Mouse (Mus musculus) neural tube, embryonic 11.5 days (tissue): Measurements from ENCODE around the gene Gm17349. TPM values are rescaled to one million over a fixed set of nuclear protein-coding genes. Genes with fewer than 3 reads are reported as not detected.

Experiments
- polyA plus RNA-seq: library from polyadenylated mRNA; unstranded; fragments of >200 nt; fragmentation: Nextera tagmentation; extraction: Ambion mirVana; gene quantifications from 2 replicates; pipeline ENCODE4 v1.2.1, GENCODE M21; 2014

The Gm17349 gene
- polyA plus RNA-seq, 1 experiment from 2014 or later, result not detected

Other genes starting within 250 kb of the Gm17349 start
- gene Nckap5l, start 247.7 kb downstream of the Gm17349 start, polyA plus RNA-seq, result 14.9 TPM in 2 replicates
- 17.6 and 18.1 TPM in 2 replicates for gene Bcdin3d, start 230.8 kb downstream of the Gm17349 start, polyA plus RNA-seq
- 1.5 and 2.3 TPM in 2 replicates for gene Faim2, start 177.3 kb downstream of the Gm17349 start, polyA plus RNA-seq
- not detected in 2 replicates for gene Aqp2, start 126.4 kb downstream of the Gm17349 start, polyA plus RNA-seq
- 0.27 and 0.59 TPM in 2 replicates for gene Aqp5, start 114.7 kb downstream of the Gm17349 start, polyA plus RNA-seq
- gene Aqp6, start 104.1 kb downstream of the Gm17349 start, polyA plus RNA-seq, result 0.64 and 0.66 TPM in 2 replicates
- gene Racgap1, start 53.8 kb downstream of the Gm17349 start, polyA plus RNA-seq, result 175 and 185 TPM in 2 replicates
- 15.1 and 17.0 TPM in 2 replicates for gene Asic1, start 35.1 kb downstream of the Gm17349 start, polyA plus RNA-seq
- 117 and 135 TPM in 2 replicates for gene Smarcd1, start 3.4 kb downstream of the Gm17349 start, polyA plus RNA-seq
- 0.32 and 0.33 TPM in 2 replicates for gene Gpd1, start 12.0 kb upstream of the Gm17349 start, polyA plus RNA-seq
- gene Cox14, start 20.1 kb upstream of the Gm17349 start, polyA plus RNA-seq, result 134 and 135 TPM in 2 replicates
- 65.1 and 69.7 TPM in 2 replicates for gene Cers5, start 67.4 kb upstream of the Gm17349 start, polyA plus RNA-seq
- gene Lima1, start 170.0 kb upstream of the Gm17349 start, polyA plus RNA-seq, result 33.1 and 40.0 TPM in 2 replicates